Mouse (Mus musculus) limb, embryonic 14.5 days (tissue): ENCODE data around the gene Eng. TPM values are rescaled to one million over a fixed set of nuclear protein-coding genes. Genes with fewer than 3 reads are reported as not detected.

Experiments
- ATAC-seq: fragments of 200-750 bp; cut with Nextera tagmentation; 2 replicates; pipeline ENCODE4 v1.8.0; 2017; ENCODE audit warnings: low read depth, moderate number of reproducible peaks, moderate TSS enrichment; ENCODE audit not compliant: low FRiP score
- DNase-seq: peaks from one replicate; pipeline ENCODE4 v3.0.0-alpha.2; 2015; ENCODE audit warnings: low spot score
- H3K27ac ChIP-seq: fragments of 300-500 bp; sonication (generic); replicated peaks from 2 replicates; pipeline ENCODE4 v1.5.1; 2014; ENCODE audit warnings: low read depth, mild to moderate bottlenecking, low read length, moderate library complexity, mixed read lengths
- H3K27me3 ChIP-seq: fragments of 300-500 bp; sonication (generic); 2 replicates; pipeline ENCODE4 v1.6.1; 2014; ENCODE audit warnings: low read length, mixed read lengths; ENCODE audit not compliant: control insufficient read depth, insufficient read depth
- H3K36me3 ChIP-seq: fragments of 300-500 bp; sonication (generic); 2 replicates; pipeline ENCODE4 v1.6.1; 2014; ENCODE audit warnings: mild to moderate bottlenecking, low read length, moderate library complexity, mixed read lengths; ENCODE audit not compliant: control insufficient read depth, insufficient read depth
- H3K4me1 ChIP-seq: fragments of 300-500 bp; sonication (generic); 2 replicates; pipeline ENCODE4 v1.6.1; 2014; ENCODE audit warnings: antibody characterized with exemption, low read length, mixed read lengths; ENCODE audit not compliant: control insufficient read depth, insufficient read depth
- H3K4me2 ChIP-seq: fragments of 300-500 bp; sonication (generic); replicated peaks from 2 replicates; pipeline ENCODE4 v1.6.1; 2014; ENCODE audit warnings: low read depth, mild to moderate bottlenecking, low read length, moderate library complexity; ENCODE audit not compliant: severe bottlenecking
- H3K4me3 ChIP-seq: fragments of 300-500 bp; sonication (generic); replicated peaks from 2 replicates; pipeline ENCODE4 v1.5.1; 2014; ENCODE audit warnings: low read length
- H3K9ac ChIP-seq: fragments of 300-500 bp; sonication (generic); 2 replicates; pipeline ENCODE4 v1.6.1; 2014; ENCODE audit warnings: mild to moderate bottlenecking, low read depth, low read length, moderate library complexity; ENCODE audit not compliant: severe bottlenecking
- H3K9me3 ChIP-seq: fragments of 300-500 bp; sonication (generic); 2 replicates; pipeline ENCODE4 v1.6.1; 2016; ENCODE audit warnings: low read length; ENCODE audit not compliant: control insufficient read depth
- POLR2A ChIP-seq: fragments of 200-500 bp; IDR thresholded peaks from 2 replicates; pipeline ENCODE4 v1.8.0; 2012; ENCODE audit warnings: inconsistent platforms, mild to moderate bottlenecking, moderate library complexity, borderline replicate concordance; ENCODE audit not compliant: insufficient read depth, insufficient read length; ENCODE audit errors: extremely low read depth
- WGBS: fragments of 180-500 bp; shearing (Covaris S2); extraction: QIAGEN DNeasy Blood & Tissue Kit; methylation state at CpG from one replicate; pipeline ENCODE4 v1.1.7; 2014; 5-methylcytosine and 5-hydroxymethylcytosine counted together
- polyA plus RNA-seq, 2 experiments: library from polyadenylated mRNA; depleted of rRNA in 1 of 2; stranded (reverse) in 1 of 2; unstranded in 1 of 2; fragments of >200 nt; fragmentation: Nextera tagmentation in 1 of 2; extraction: Ambion mirVana in 1 of 2; gene quantifications; 2 replicates each; pipeline versions ENCODE4 v1.2.1 to v1.2.3; 2012 to 2014

The Eng gene
- polyA plus RNA-seq, 2 experiments: 49.3 to 61.4 TPM

DNA sequence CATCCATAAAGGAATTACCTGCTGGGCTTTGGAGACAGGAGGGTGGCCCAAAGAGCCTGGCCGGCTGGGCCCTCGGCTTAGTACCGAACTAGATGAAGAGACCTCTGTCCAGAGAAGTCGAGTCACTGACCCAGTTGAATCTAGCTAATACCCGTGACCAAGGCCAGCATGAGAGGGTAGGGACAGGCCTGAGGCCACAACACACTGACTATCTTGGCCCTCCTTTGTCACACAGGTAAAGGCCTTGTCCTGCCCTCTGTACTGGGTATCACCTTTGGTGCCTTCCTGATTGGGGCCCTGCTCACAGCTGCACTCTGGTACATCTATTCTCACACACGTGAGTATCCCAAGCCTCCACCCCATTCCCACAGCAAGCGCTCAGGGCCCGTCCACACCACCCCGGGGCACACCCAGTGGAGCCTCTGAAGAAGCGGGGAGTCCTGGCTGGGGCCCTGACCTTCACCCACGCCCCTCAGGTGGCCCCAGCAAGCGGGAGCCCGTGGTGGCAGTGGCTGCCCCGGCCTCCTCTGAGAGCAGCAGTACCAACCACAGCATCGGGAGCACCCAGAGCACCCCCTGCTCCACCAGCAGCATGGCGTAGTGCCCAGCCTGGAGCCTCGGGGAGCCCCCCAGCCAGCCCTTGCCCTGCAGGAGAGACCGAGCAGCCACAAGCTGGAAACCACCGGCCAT is 34.7 kb downstream of the Eng start:
- peaks cover 55% of the 10 kb centered on the region for H3K36me3 ChIP-seq
- no peak overlapping the region for H3K4me3 ChIP-seq
- DNase-seq (no peak), ATAC-seq (no peak)
- H3K27me3 ChIP-seq: no peaks in the 10 kb centered on the region
- WGBS: 84% methylated on average over 19 of the region's 19 CpGs
- H3K9me3 ChIP-seq: no peaks in the 10 kb centered on the region
- H3K4me1 ChIP-seq: peaks cover 8% of the 10 kb centered on the region
- H3K9ac ChIP-seq: no peak overlapping the region; the same call in 1 of the 2 replicates
- no peak overlapping the region for H3K4me2 ChIP-seq
- no peak for TF ChIP-seq POLR2A
- no peak overlapping the region for H3K27ac ChIP-seq

DNA sequence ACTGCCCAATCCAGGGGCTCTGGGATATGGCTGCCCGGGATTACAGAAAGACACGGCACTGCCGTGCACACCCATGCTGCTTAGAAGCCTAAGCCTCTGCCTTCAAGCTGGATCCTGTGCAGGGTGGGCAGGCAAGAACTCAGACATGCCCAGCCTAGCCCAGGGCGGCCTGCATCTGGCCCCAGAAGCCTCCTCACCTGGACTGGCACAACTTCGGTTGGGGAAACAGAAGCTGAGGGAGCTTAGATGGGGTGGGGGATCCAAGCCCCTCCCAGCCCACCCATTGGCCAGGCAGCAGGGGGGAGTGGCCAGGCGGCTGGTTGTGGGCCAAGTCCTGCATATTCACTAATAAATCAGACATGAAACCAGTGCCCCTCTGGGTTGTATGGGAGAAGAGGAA is 35.4 kb downstream of the Eng start:
- ATAC-seq: peak; percentile 17; the same call in 1 of the 2 replicates
- peak; percentile 9 for DNase-seq
- Histone ChIP-seq H3K4me3 (no peak overlapping the region), H3K27ac (no peak overlapping the region), H3K9ac (no peak overlapping the region), H3K9me3 (no peaks in the 10 kb centered on the region), H3K4me1 (peaks cover 8% of the 10 kb centered on the region), H3K27me3 (no peaks in the 10 kb centered on the region), H3K36me3 (peaks cover 61% of the 10 kb centered on the region), H3K4me2 (no peak overlapping the region)
- no peak for TF ChIP-seq POLR2A
- WGBS: 44% methylated on average over 6 of the region's 6 CpGs

DNA sequence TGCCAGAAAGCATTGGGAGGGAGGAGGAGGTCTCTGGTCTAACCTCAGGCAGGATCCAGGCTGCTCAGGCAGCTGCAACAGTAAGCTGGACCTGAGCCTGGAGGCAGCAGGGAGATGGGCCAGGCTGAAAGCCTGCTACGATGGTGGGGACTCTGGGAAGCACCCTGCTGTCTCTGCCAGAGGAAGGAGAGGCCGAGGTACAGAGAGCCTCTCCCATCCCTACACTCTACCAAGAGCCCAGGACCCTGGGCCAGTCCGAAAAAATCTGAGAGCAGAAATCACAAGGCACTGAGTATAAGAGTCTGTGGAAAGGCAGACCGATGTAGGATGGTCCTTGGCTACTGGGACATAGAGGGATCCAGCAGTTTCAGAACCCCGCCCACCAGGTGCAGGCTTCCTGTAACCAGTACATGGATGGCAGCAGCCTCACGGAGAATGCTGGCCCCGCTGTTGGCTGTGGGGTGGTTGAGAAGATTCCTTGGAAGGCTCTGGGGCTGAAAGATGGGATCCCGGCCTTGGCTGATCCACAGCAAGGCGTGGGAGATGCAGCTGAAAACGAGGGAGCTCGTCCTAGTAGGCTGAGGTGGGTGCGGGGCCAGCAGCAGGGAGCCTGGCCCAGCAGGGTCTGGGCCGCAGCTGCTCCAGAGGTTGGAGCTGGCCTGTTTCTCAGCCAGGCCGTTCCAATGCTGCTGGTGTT is 36.5 kb downstream of the Eng start:
- DNase-seq: no peak
- ATAC-seq: no peak
- 81% methylated on average over 14 of the region's 14 CpGs for WGBS
- peaks cover 71% of the 10 kb centered on the region for H3K36me3 ChIP-seq
- H3K9ac ChIP-seq: no peak overlapping the region
- no peaks in the 10 kb centered on the region for H3K27me3 ChIP-seq
- H3K9me3 ChIP-seq: no peaks in the 10 kb centered on the region
- TF ChIP-seq POLR2A: no peak
- no peak overlapping the region for H3K27ac ChIP-seq
- H3K4me2 ChIP-seq: no peak overlapping the region
- H3K4me1 ChIP-seq: peaks cover 8% of the 10 kb centered on the region
- H3K4me3 ChIP-seq: no peak overlapping the region

DNA sequence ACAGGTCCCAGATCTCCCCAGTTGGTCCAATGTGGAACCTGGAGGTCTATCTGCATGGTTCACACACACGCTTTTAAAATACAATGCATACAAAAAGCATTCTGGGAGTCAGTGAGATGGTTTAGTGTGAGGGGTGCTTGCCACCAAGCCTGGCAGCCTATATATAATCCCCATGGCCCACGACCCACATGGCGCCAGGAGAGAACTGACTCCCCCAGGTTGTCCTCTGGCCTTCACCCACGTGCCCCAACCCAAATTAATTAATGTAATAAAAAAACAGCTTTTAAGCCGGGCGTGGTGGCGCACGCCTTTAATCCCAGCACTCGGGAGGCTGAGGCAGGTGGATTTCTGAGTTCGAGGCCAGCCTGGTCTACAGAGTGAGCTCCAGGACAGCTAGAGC is 37.3 kb downstream of the Eng start:
- peaks cover 72% of the 10 kb centered on the region for H3K36me3 ChIP-seq
- ATAC-seq (no peak), DNase-seq (no peak)
- no peak for TF ChIP-seq POLR2A
- 85% methylated on average over 10 of the region's 10 CpGs for WGBS
- H3K4me1 ChIP-seq: peaks cover 8% of the 10 kb centered on the region
- H3K9me3 ChIP-seq: no peaks in the 10 kb centered on the region
- H3K27ac ChIP-seq: no peak overlapping the region
- H3K4me3 ChIP-seq: no peak overlapping the region
- no peaks in the 10 kb centered on the region for H3K27me3 ChIP-seq
- H3K9ac ChIP-seq: no peak overlapping the region
- no peak overlapping the region for H3K4me2 ChIP-seq

DNA sequence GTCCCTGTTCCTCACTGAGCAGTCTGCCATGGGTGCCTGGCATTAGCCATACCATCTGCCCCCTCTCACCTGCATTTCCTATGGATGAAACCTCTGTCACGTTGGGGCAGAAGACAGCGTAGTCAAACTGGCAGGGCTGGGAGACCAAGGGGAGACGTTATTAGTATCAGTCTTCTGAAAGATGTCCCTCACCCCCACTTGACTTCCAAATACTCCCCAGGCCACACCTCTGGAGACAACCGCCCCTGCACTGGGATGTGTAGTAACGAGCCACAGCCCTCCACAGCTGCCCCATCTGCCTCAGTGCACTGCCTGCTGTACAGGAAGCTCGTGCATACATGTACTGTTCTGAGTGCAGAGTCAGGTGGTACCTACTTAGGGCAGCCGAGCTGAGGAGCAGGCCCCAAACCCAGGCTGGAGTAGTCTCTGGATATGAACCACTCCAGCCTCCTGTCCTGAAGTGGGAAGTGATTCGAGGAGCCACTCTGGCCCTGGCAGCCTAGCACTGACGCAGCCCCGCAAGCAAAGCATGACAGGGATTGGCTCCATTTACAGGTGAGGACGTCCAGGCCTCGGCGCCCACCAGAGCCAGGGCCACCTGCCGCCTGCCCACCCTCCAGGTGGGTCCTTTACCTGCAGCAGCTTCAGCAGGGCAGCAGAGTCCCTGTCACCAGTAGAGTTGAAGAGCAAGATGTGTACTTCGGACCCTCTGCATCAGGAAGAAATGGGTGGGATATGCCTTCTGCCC is 38.5 kb downstream of the Eng start:
- TF ChIP-seq POLR2A: no peak
- peaks cover 68% of the 10 kb centered on the region for H3K36me3 ChIP-seq
- no peak for DNase-seq
- H3K9me3 ChIP-seq: no peaks in the 10 kb centered on the region
- WGBS: 89% methylated on average over 15 of the region's 15 CpGs
- H3K4me1 ChIP-seq: peaks cover 6% of the 10 kb centered on the region
- no peak overlapping the region for H3K4me3 ChIP-seq
- H3K27ac ChIP-seq: no peak overlapping the region
- ATAC-seq: no peak
- H3K9ac ChIP-seq: no peak overlapping the region
- H3K27me3 ChIP-seq: no peaks in the 10 kb centered on the region
- H3K4me2 ChIP-seq: no peak overlapping the region
